Mouse (Mus musculus) cortical plate, adult 2 months (tissue): ENCODE measurements at regions not wholly inside any gene's neighbourhood (a gene's known extent, or its start where the extent isn't known, plus 50 kb on each side); places are given as distances from the start of the nearest gene placed in this dataset.

Experiments
- H3K27ac ChIP-seq: fragments of 200-500 bp; 2 replicates; pipeline ENCODE4 v1.5.1; 2012; ENCODE audit warnings: low read length, control low read depth, inconsistent platforms; ENCODE audit not compliant: insufficient read depth
- H3K4me1 ChIP-seq: fragments of 200-500 bp; 2 replicates; pipeline ENCODE4 v1.6.1; 2011; ENCODE audit warnings: low read length; ENCODE audit not compliant: control insufficient read depth, insufficient read depth
- H3K4me3 ChIP-seq: fragments of 200-500 bp; 2 replicates; pipeline ENCODE4 v1.5.1; 2011; ENCODE audit warnings: mild to moderate bottlenecking, low read length, control low read depth; ENCODE audit not compliant: insufficient read depth
- CTCF ChIP-seq: fragments of 200-500 bp; IDR thresholded peaks from 2 replicates; pipeline ENCODE4 v1.5.1; 2011; ENCODE audit warnings: mild to moderate bottlenecking, control low read depth, low read length; ENCODE audit not compliant: insufficient read depth; ENCODE audit errors: extremely low read depth
- POLR2A ChIP-seq: fragments of 200-500 bp; IDR thresholded peaks from 2 replicates; pipeline ENCODE4 v1.6.1; 2011; ENCODE audit warnings: mild to moderate bottlenecking, low read length, control low read depth; ENCODE audit not compliant: insufficient read depth; ENCODE audit errors: extremely low read depth

GRCm38 (mm10) chr7:78123386-78123785 lies 614.4 kb downstream of the Ntrk3 start:
- Histone ChIP-seq H3K4me1 (no peaks in the 10 kb centered on the region), H3K27ac (no peak overlapping the region), H3K4me3 (no peak overlapping the region)
- TF ChIP-seq CTCF: no peak
- no peak for TF ChIP-seq POLR2A

- no peak for TF ChIP-seq CTCF
- no peak for TF ChIP-seq POLR2A
- Histone ChIP-seq H3K4me1 (no peaks in the 10 kb centered on the region), H3K4me3 (no peak overlapping the region), H3K27ac (no peak overlapping the region)
These were observed 616.7 kb downstream of the Ntrk3 start for GRCm38 (mm10) chr7:78121151-78121486.

- Histone ChIP-seq H3K27ac (no peak overlapping the region), H3K4me1 (no peaks in the 10 kb centered on the region), H3K4me3 (no peak overlapping the region)
- no peak for TF ChIP-seq CTCF
- TF ChIP-seq POLR2A: no peak
These were observed 617.2 kb downstream of the Ntrk3 start for GRCm38 (mm10) chr7:78120462-78121150.

- Histone ChIP-seq H3K4me1 (no peaks in the 10 kb centered on the region), H3K4me3 (no peak overlapping the region), H3K27ac (no peak overlapping the region)
- TF ChIP-seq POLR2A (no peak), CTCF (no peak)
These were observed 618.0 kb downstream of the Ntrk3 start for GRCm38 (mm10) chr7:78119809-78120208.

GRCm38 (mm10) chr7:78111291-78111690 lies 626.5 kb downstream of the Ntrk3 start:
- TF ChIP-seq POLR2A (no peak), CTCF (no peak)
- Histone ChIP-seq H3K4me3 (no peak overlapping the region), H3K4me1 (no peaks in the 10 kb centered on the region), H3K27ac (no peak overlapping the region)

- Histone ChIP-seq H3K27ac (no peak overlapping the region), H3K4me1 (0 out of 2 replicates have a peak, but pooled peaks cover 2% of the 10 kb centered on the region), H3K4me3 (no peak overlapping the region)
- TF ChIP-seq CTCF (no peak), POLR2A (no peak)
These were observed 634.1 kb downstream of the Ntrk3 start for GRCm38 (mm10) chr7:78103536-78104279.

- no peak overlapping the region for H3K4me3 ChIP-seq
- H3K4me1 ChIP-seq: 0 out of 2 replicates have a peak, but pooled peaks cover 2% of the 10 kb centered on the region
- TF ChIP-seq CTCF (no peak), POLR2A (no peak)
- no peak overlapping the region for H3K27ac ChIP-seq
These were observed 635.4 kb downstream of the Ntrk3 start for GRCm38 (mm10) chr7:78102396-78102795.

GRCm38 (mm10) chr7:78086566-78087008 lies 651.2 kb downstream of the Ntrk3 start:
- Histone ChIP-seq H3K4me1 (no peaks in the 10 kb centered on the region), H3K27ac (no peak overlapping the region), H3K4me3 (no peak overlapping the region)
- no peak for TF ChIP-seq POLR2A
- TF ChIP-seq CTCF: no peak

- no peak overlapping the region for H3K4me3 ChIP-seq
- no peak overlapping the region for H3K27ac ChIP-seq
- TF ChIP-seq POLR2A (no peak), CTCF (no peak)
- H3K4me1 ChIP-seq: no peaks in the 10 kb centered on the region
These were observed 651.8 kb downstream of the Ntrk3 start for GRCm38 (mm10) chr7:78085783-78086565.
